Mouse (Mus musculus) liver, embryonic 16.5 days (tissue): ENCODE measurements around the gene Vangl1. TPM values are rescaled to one million over a fixed set of nuclear protein-coding genes. Genes with fewer than 3 reads are reported as not detected.

ENCODE experiments used
- ATAC-seq: fragments of 200-750 bp; cut with Nextera tagmentation; 2 replicates; pipeline ENCODE4 v1.8.0; 2017; ENCODE audit warnings: low read depth, mild to moderate bottlenecking, moderate number of reproducible peaks, moderate library complexity
- H3K27ac ChIP-seq: fragments of 300-500 bp; sonication (generic); 2 replicates; pipeline ENCODE4 v1.5.1; 2014; ENCODE audit warnings: mild to moderate bottlenecking, low read length
- H3K27me3 ChIP-seq: fragments of 300-500 bp; sonication (generic); 2 replicates; pipeline ENCODE4 v1.6.1; 2014; ENCODE audit warnings: low read depth, low read length, mixed read lengths; ENCODE audit not compliant: control insufficient read depth, insufficient read depth
- H3K36me3 ChIP-seq: fragments of 300-500 bp; sonication (generic); 2 replicates; pipeline ENCODE4 v1.6.1; 2014; ENCODE audit warnings: mild to moderate bottlenecking; ENCODE audit not compliant: control insufficient read depth, insufficient read depth
- H3K4me1 ChIP-seq: fragments of 300-500 bp; sonication (generic); 2 replicates; pipeline ENCODE4 v1.6.1; 2014; ENCODE audit warnings: low read depth, low read length, mixed read lengths; ENCODE audit not compliant: control insufficient read depth
- H3K4me2 ChIP-seq: fragments of 300-500 bp; sonication (generic); 2 replicates; pipeline ENCODE4 v1.6.1; 2014; ENCODE audit warnings: low read depth, low read length, mixed read lengths
- H3K4me3 ChIP-seq: fragments of 300-500 bp; sonication (generic); 2 replicates; pipeline ENCODE4 v1.5.1; 2014; ENCODE audit warnings: low read depth, mild to moderate bottlenecking, low read length
- H3K9ac ChIP-seq: fragments of 300-500 bp; sonication (generic); 2 replicates; pipeline ENCODE4 v1.6.1; 2014; ENCODE audit warnings: low read depth, low read length
- H3K9me3 ChIP-seq: fragments of 300-500 bp; sonication (generic); replicated peaks from 2 replicates; pipeline ENCODE4 v1.6.1; 2016; ENCODE audit warnings: low read length; ENCODE audit not compliant: control insufficient read depth
- WGBS: fragments of 180-500 bp; shearing (Covaris S2); extraction: QIAGEN DNeasy Blood & Tissue Kit; methylation state at CpG from one replicate; pipeline ENCODE4 v1.1.7; 2014; ENCODE audit not compliant: insufficient replicate concordance; 5-methylcytosine and 5-hydroxymethylcytosine counted together
- polyA plus RNA-seq: library from polyadenylated mRNA; unstranded; fragments of >200 nt; fragmentation: Nextera tagmentation; extraction: Ambion mirVana; gene quantifications from 2 replicates; pipeline ENCODE4 v1.2.1, GENCODE M21; 2015

The Vangl1 gene
- polyA plus RNA-seq, 1 experiment from 2014 or later: 59.3 TPM

GRCm38 (mm10) chr3:102145645-102146386 is 58.7 kb downstream of the Vangl1 start:
- Histone ChIP-seq H3K4me2 (peak overlapping the region; percentile 30; the same call in 1 of the 2 replicates), H3K27ac (peak overlapping the region; percentile 73; the same call in 1 of the 2 replicates), H3K4me1 (peaks cover 37% of the 10 kb centered on the region), H3K36me3 (no peaks in the 10 kb centered on the region), H3K4me3 (no peak overlapping the region), H3K9ac (no peak overlapping the region; the same call in 1 of the 2 replicates), H3K27me3 (no peaks in the 10 kb centered on the region), H3K9me3 (no peaks in the 10 kb centered on the region)
- WGBS: 69% methylated on average over 6 of the region's 6 CpGs
- ATAC-seq: peak; percentile 53

- no peak overlapping the region for H3K4me3 ChIP-seq
- no peaks in the 10 kb centered on the region for H3K36me3 ChIP-seq
- H3K9me3 ChIP-seq: no peaks in the 10 kb centered on the region
- peaks cover 37% of the 10 kb centered on the region for H3K4me1 ChIP-seq
- 40% methylated on average over 4 of the region's 4 CpGs for WGBS
- H3K27me3 ChIP-seq: no peaks in the 10 kb centered on the region
- H3K27ac ChIP-seq: peak overlapping the region; percentile 84
- H3K9ac ChIP-seq: peak overlapping the region; percentile 38
- peak overlapping the region; percentile 54 for H3K4me2 ChIP-seq
- peak; percentile 92 for ATAC-seq
Observed at GRCm38 (mm10) chr3:102144401-102144800, 60.1 kb downstream of the Vangl1 start.

GRCm38 (mm10) chr3:102143536-102143935 is 61.0 kb downstream of the Vangl1 start:
- Histone ChIP-seq H3K27ac (peak overlapping the region; percentile 84), H3K4me1 (peaks cover 37% of the 10 kb centered on the region)
- ATAC-seq: peak; percentile 77

GRCm38 (mm10) chr3:102142947-102143346 is 61.5 kb downstream of the Vangl1 start:
- Histone ChIP-seq H3K9me3 (no peaks in the 10 kb centered on the region), H3K4me2 (no peak overlapping the region), H3K4me1 (peaks cover 37% of the 10 kb centered on the region), H3K36me3 (no peaks in the 10 kb centered on the region), H3K9ac (no peak overlapping the region), H3K27ac (peak overlapping the region; percentile 84), H3K4me3 (no peak overlapping the region), H3K27me3 (no peaks in the 10 kb centered on the region; the same call in 1 of the 2 replicates)
- 84% methylated on average over 4 of the region's 4 CpGs for WGBS
- ATAC-seq: no peak

More at GRCm38 (mm10) chr3:102143536-102143935, 61.0 kb downstream of the Vangl1 start:
- Histone ChIP-seq H3K4me2 (peak overlapping the region; percentile 54), H3K27me3 (no peaks in the 10 kb centered on the region; the same call in 1 of the 2 replicates), H3K9me3 (no peaks in the 10 kb centered on the region), H3K9ac (peak overlapping the region; percentile 17), H3K4me3 (0 out of 2 replicates have a peak overlapping the region, but pooled peaks have one; percentile 2), H3K36me3 (no peaks in the 10 kb centered on the region)
- 19% methylated on average over 3 of the region's 3 CpGs for WGBS

- Histone ChIP-seq H3K9me3 (no peaks in the 10 kb centered on the region), H3K27ac (no peak overlapping the region), H3K27me3 (peaks cover 3% of the 10 kb centered on the region; the same call in 1 of the 2 replicates), H3K4me3 (no peak overlapping the region), H3K36me3 (no peaks in the 10 kb centered on the region), H3K4me1 (peaks cover 37% of the 10 kb centered on the region), H3K4me2 (no peak overlapping the region), H3K9ac (no peak overlapping the region)
- 62% methylated on average over 6 of the region's 6 CpGs for WGBS
- ATAC-seq: no peak
Observed at GRCm38 (mm10) chr3:102141893-102142292, 62.6 kb downstream of the Vangl1 start.

- ATAC-seq: no peak
- no peak overlapping the region for H3K9ac ChIP-seq
- no peaks in the 10 kb centered on the region for H3K36me3 ChIP-seq
- no peak overlapping the region for H3K27ac ChIP-seq
- no peak overlapping the region for H3K4me2 ChIP-seq
- no peak overlapping the region for H3K4me3 ChIP-seq
- H3K9me3 ChIP-seq: no peaks in the 10 kb centered on the region
- 67% methylated on average over 2 of the region's 2 CpGs for WGBS
- H3K4me1 ChIP-seq: peaks cover 37% of the 10 kb centered on the region
- peaks cover 3% of the 10 kb centered on the region; the same call in 1 of the 2 replicates for H3K27me3 ChIP-seq
Observed at GRCm38 (mm10) chr3:102141451-102141850, 63.0 kb downstream of the Vangl1 start.

- Histone ChIP-seq H3K27me3 (peaks cover 3% of the 10 kb centered on the region; the same call in 1 of the 2 replicates), H3K27ac (no peak overlapping the region), H3K4me1 (peaks cover 30% of the 10 kb centered on the region), H3K9ac (no peak overlapping the region), H3K36me3 (no peaks in the 10 kb centered on the region), H3K4me2 (no peak overlapping the region), H3K9me3 (no peaks in the 10 kb centered on the region), H3K4me3 (no peak overlapping the region)
- WGBS: 75% methylated on average over 6 of the region's 6 CpGs
- no peak for ATAC-seq
Observed at GRCm38 (mm10) chr3:102140606-102141005, 63.9 kb downstream of the Vangl1 start.

- no peak overlapping the region for H3K4me2 ChIP-seq
- no peak overlapping the region for H3K9ac ChIP-seq
- 80% methylated on average over 6 of the region's 6 CpGs for WGBS
- H3K27ac ChIP-seq: no peak overlapping the region
- H3K4me3 ChIP-seq: no peak overlapping the region
- no peak for ATAC-seq
- peaks cover 3% of the 10 kb centered on the region; the same call in 1 of the 2 replicates for H3K27me3 ChIP-seq
- no peaks in the 10 kb centered on the region for H3K36me3 ChIP-seq
- peaks cover 13% of the 10 kb centered on the region for H3K4me1 ChIP-seq
- H3K9me3 ChIP-seq: no peaks in the 10 kb centered on the region
Observed at GRCm38 (mm10) chr3:102138899-102139298, 65.6 kb downstream of the Vangl1 start.

GRCm38 (mm10) chr3:102137158-102137557 is 67.3 kb downstream of the Vangl1 start:
- no peaks in the 10 kb centered on the region for H3K9me3 ChIP-seq
- H3K4me2 ChIP-seq: no peak overlapping the region
- H3K4me3 ChIP-seq: no peak overlapping the region
- peaks cover 3% of the 10 kb centered on the region; the same call in 1 of the 2 replicates for H3K27me3 ChIP-seq
- no peak overlapping the region for H3K9ac ChIP-seq
- no peaks in the 10 kb centered on the region; the same call in 1 of the 2 replicates for H3K4me1 ChIP-seq
- WGBS: 70% methylated on average over 10 of the region's 10 CpGs
- H3K36me3 ChIP-seq: no peaks in the 10 kb centered on the region
- ATAC-seq: no peak
- no peak overlapping the region for H3K27ac ChIP-seq
